Mouse (Mus musculus) midbrain, embryonic 15.5 days (tissue): ENCODE data around the gene Pptc7. TPM values are rescaled to one million over a fixed set of nuclear protein-coding genes. Genes with fewer than 3 reads are reported as not detected.

Source experiments
- ATAC-seq: fragments of 200-750 bp; cut with Nextera tagmentation; replicated peaks from 2 replicates; pipeline ENCODE4 v1.8.0; 2017; ENCODE audit warnings: moderate TSS enrichment
- H3K27ac ChIP-seq: fragments of 300-500 bp; sonication (generic); 2 replicates; pipeline ENCODE4 v1.5.1; 2015; ENCODE audit warnings: mild to moderate bottlenecking, inconsistent platforms
- H3K27me3 ChIP-seq: fragments of 300-500 bp; sonication (generic); replicated peaks from 2 replicates; pipeline ENCODE4 v1.6.1; 2015; ENCODE audit warnings: inconsistent platforms
- H3K36me3 ChIP-seq: fragments of 300-500 bp; sonication (generic); replicated peaks from 2 replicates; pipeline ENCODE4 v1.6.1; 2015; ENCODE audit warnings: inconsistent platforms
- H3K4me1 ChIP-seq: fragments of 300-500 bp; sonication (generic); 2 replicates; pipeline ENCODE4 v1.6.1; 2015; ENCODE audit warnings: inconsistent platforms
- H3K4me2 ChIP-seq: fragments of 300-500 bp; sonication (generic); 2 replicates; pipeline ENCODE4 v1.6.1; 2015; ENCODE audit warnings: inconsistent platforms, mild to moderate bottlenecking, moderate library complexity
- H3K4me3 ChIP-seq: fragments of 300-500 bp; sonication (generic); 2 replicates; pipeline ENCODE4 v1.5.1; 2015; ENCODE audit warnings: mild to moderate bottlenecking, inconsistent platforms
- H3K9ac ChIP-seq: fragments of 300-500 bp; sonication (generic); 2 replicates; pipeline ENCODE4 v1.6.1; 2015; ENCODE audit warnings: mild to moderate bottlenecking, inconsistent platforms
- H3K9me3 ChIP-seq: fragments of 300-500 bp; sonication (generic); 2 replicates; pipeline ENCODE4 v1.6.1; 2016; ENCODE audit warnings: inconsistent platforms
- WGBS: fragments of 180-500 bp; shearing (Covaris S2); methylation state at CpG from one replicate; pipeline ENCODE4 v1.1.7; 2015; ENCODE audit warnings: mixed read lengths; 5-methylcytosine and 5-hydroxymethylcytosine counted together
- polyA plus RNA-seq: library from polyadenylated mRNA; unstranded; fragments of >200 nt; fragmentation: Nextera tagmentation; extraction: Ambion mirVana; gene quantifications from 2 replicates; pipeline ENCODE4 v1.2.1, GENCODE M21; 2015

Pptc7 gene
- polyA plus RNA-seq, 1 experiment from 2014 or later: 7.6 TPM

DNA sequence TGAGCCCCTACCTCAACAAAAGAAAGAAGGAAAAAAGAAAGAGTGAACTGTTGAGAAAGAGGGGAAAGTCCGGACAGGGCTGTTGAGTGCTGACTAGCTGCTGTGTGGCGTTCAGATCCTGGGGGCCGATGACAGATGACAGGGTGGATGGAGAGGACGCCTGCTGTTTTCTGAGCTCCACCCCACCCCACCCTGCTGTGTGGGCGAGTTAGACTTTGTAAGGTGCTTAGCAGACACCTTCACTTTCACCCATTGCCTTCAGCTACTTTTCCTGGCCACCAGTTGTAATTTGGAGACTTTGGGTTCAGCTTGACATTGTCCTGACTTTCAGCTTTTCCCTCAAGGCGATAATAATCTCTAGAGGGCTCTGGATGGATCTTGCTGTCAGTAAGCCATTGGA is 7.0 kb downstream of the Pptc7 start:
- H3K4me1 ChIP-seq: peaks cover 47% of the 10 kb centered on the region
- no peak overlapping the region for H3K4me3 ChIP-seq
- H3K9ac ChIP-seq: no peak overlapping the region
- ATAC-seq: no peak
- no peaks in the 10 kb centered on the region for H3K36me3 ChIP-seq
- H3K4me2 ChIP-seq: no peak overlapping the region
- H3K27me3 ChIP-seq: no peaks in the 10 kb centered on the region
- H3K27ac ChIP-seq: no peak overlapping the region
- no peaks in the 10 kb centered on the region for H3K9me3 ChIP-seq
- WGBS: 60% methylated on average over 6 of the region's 6 CpGs

DNA sequence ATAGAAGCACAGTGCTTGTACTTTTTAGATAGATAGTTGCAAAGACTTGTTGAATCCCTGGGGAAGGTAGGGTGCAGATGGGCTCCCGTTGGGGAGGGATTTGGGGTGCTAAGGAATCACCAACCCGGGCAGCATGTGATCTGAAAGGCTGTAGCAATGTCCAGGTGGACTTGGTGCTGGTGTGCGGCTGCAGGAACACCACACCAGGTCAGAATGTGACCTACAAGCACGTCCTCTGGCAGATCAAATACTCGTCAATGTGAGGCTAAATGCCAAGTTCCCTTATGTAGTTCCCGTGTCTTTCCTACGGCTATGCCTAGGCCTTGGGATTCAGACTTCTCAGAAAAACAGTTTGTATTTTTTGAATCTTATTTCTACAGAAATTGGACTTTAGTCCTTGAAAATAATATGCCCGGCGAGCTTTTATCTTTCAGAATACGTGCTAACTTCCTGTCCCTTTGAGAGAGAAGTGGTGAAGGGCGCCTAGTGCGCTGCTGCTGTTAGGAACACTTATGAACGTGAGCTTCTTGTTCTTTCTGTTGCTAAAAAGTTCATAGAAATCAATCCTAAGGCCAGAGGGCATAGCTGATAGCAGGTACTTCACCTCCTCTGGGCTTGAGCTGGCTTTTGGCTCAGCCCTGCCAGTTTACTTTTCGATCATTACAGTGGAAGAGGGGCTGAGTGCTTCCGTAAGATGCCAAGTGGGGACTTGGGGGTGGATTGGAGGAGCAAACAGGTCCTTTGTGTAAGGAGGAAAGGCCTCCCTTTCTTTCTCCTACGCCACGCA is 7.6 kb downstream of the Pptc7 start:
- no peak for ATAC-seq
- WGBS: 73% methylated on average over 17 of the region's 17 CpGs
- H3K9ac ChIP-seq: no peak overlapping the region

DNA sequence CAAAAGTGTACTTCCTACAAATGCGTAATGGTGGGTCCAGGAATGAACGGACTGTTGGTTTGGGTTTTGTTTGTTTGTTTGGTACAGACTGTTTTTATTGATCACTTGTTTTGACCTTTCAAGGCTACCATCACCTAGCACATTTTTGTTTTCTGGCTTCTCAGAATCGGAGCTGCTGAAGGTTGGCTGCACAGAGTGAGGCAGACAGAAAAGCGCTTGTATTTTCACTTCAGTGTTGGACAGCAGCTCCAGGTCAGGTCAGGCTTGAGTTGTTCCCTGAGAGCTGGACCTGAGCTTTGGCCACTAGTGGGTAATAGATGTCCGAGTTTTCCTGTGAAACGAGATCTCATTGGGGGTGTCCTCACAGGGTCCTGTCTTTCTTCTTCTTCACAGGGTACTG is 9.0 kb downstream of the Pptc7 start:
- Histone ChIP-seq H3K36me3 (no peaks in the 10 kb centered on the region), H3K27me3 (no peaks in the 10 kb centered on the region), H3K4me1 (peaks cover 38% of the 10 kb centered on the region), H3K9me3 (no peaks in the 10 kb centered on the region), H3K27ac (no peak overlapping the region), H3K9ac (no peak overlapping the region), H3K4me2 (no peak overlapping the region), H3K4me3 (no peak overlapping the region)
- no peak for ATAC-seq
- WGBS: 83% methylated on average over 6 of the region's 6 CpGs

More for the DNA sequence above, 7.6 kb downstream of the Pptc7 start:
- Histone ChIP-seq H3K36me3 (no peaks in the 10 kb centered on the region), H3K4me1 (peaks cover 44% of the 10 kb centered on the region), H3K9me3 (no peaks in the 10 kb centered on the region), H3K27me3 (no peaks in the 10 kb centered on the region), H3K4me3 (no peak overlapping the region), H3K27ac (no peak overlapping the region), H3K4me2 (no peak overlapping the region)

DNA sequence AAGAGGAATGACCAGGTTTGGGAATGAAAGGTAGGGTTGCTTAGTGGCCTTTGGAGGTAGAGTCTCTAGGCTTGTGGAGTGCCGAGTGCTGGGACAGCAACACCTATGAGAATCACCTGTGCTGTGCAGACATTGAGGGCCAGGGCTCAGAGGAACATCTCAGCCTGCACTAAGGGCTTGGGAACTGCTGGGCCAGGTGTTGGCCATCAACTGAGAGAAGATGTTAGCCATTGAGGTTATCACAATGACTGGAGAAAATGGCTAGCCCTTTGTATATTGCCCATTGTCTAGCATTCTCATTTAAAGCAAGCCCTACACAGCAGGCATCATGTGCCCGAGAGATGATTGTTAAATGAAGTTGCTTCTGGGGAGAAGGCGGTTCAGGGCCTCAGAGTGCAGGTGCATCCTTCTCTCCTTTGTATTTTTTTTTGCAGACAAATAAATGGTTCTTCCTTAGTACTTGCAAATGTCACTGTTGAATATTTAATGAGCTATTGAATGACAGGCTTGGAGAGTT is 10.1 kb downstream of the Pptc7 start:
- 45% methylated on average over 3 of the region's 3 CpGs for WGBS
- Histone ChIP-seq H3K4me1 (peaks cover 37% of the 10 kb centered on the region), H3K9me3 (no peaks in the 10 kb centered on the region), H3K4me3 (no peak overlapping the region), H3K27me3 (no peaks in the 10 kb centered on the region), H3K27ac (0 out of 2 replicates have a peak overlapping the region, but pooled peaks have one; percentile 21), H3K36me3 (no peaks in the 10 kb centered on the region), H3K9ac (no peak overlapping the region), H3K4me2 (no peak overlapping the region)
- no peak for ATAC-seq

DNA sequence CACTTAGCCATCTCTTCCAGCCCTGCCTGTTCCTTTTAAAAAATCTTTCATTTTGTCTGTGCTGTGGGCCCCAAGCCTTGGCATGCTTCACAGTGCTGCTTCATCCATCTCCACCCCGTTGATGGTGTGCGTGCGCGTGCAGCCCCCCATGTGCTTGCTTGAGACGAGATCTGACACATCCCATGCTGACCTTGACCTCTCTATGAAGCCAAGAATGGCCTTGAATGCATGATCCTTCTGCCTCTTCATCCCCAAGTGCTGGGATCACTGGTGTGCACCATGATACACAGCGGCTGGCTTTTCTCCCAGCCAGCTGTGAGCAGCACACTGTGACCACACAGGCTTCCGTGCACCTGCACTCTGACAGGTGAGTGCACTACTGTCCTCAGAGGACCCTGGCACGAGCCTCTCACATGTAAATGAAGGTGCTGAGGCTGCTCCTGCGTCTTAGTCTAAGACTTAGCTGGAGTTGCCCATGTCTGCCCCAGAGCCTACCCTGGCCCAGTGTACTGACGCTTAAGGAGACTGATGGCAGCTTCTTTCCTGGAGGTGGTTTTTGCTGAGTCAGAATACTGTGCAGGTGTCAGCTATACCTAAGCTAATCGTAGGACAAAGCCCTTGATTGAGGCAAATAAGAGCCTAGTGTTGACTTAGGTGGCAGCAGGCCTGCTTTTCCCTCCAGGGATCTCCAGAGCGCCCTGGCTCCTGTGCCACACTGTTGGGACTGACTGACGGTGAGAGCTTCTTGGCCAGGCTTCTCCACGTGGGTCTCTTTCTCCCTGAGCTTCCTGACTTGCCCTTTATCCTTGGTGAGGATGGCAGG is 11.2 kb downstream of the Pptc7 start:
- no peak for ATAC-seq
- Histone ChIP-seq H3K4me3 (no peak overlapping the region), H3K27ac (0 out of 2 replicates have a peak overlapping the region, but pooled peaks have one; percentile 21), H3K9ac (no peak overlapping the region), H3K4me2 (no peak overlapping the region), H3K36me3 (no peaks in the 10 kb centered on the region), H3K9me3 (no peaks in the 10 kb centered on the region), H3K27me3 (no peaks in the 10 kb centered on the region), H3K4me1 (peaks cover 37% of the 10 kb centered on the region)
- WGBS: 65% methylated on average over 14 of the region's 14 CpGs

DNA sequence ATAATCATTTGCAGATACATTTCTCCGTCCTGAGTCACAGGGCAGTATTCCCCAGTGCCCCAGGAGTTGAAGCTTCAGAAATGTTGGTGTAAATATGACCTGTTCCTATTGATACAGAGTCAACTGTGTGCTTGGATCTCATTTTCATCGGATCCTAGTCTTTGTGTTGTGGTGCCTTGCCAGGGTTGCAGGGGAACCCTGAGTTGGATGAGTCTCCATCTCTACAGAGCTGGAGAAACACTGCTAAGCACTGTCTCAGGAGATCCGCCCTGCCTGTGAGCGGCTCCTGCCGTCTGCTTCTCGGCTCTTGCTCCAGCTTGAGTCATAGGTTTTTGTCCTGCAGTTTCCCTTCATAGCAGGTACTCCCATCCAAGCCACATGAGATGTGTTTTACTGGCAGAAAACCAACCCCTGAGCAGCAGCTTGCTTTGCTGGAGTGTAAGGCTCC is 15.9 kb downstream of the Pptc7 start:
- no peak overlapping the region for H3K27ac ChIP-seq
- H3K9me3 ChIP-seq: no peaks in the 10 kb centered on the region
- H3K4me3 ChIP-seq: no peak overlapping the region
- no peak overlapping the region for H3K9ac ChIP-seq
- 93% methylated on average over 6 of the region's 6 CpGs for WGBS
- H3K4me2 ChIP-seq: no peak overlapping the region
- H3K27me3 ChIP-seq: no peaks in the 10 kb centered on the region
- no peaks in the 10 kb centered on the region for H3K36me3 ChIP-seq
- no peak for ATAC-seq
- peaks cover 21% of the 10 kb centered on the region for H3K4me1 ChIP-seq

DNA sequence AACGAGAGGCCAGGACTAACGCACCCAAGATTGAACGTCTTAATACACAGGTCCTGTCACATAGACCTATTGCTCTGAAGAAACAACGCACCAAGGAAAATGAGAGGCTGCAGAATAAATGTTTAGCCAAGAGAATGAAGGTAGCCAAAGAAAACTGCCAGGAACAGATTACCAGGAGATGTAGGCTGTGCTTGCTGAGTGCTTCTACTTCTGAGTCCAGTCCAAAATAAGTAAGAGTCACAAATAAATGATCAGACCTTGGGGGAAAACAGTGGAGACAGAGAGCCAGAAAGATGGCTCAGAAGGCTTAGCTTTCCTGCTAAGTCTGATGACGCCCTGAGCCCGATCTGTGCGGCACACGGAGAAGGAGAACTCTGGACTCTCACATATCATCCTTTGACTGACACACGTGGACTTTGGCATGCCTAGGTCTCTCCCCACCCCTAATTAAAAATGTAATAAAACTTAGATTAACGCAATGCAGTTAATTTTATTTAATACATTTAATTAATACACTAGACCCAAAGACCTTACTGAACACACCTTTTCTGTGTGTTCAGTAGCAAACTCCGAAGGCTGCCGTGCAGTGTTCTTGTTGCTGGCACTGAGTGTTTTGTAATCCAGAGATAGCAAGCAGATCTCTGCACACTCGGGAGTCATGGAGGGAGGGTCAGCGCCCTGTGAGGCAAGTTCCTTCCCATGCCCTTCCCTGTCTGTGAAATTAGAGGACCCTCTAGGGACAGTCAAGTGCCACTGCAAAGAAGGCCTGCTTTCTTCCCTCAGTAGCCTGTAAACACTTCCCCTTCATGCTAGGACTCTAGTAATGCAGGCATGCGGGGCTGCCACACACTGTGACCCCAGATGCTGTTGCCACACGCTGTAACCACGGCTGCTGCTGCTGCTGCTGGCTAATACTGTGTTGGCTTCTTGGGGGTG is 18.9 kb downstream of the Pptc7 start:
- no peak for ATAC-seq
- WGBS: 70% methylated on average over 17 of the region's 17 CpGs

DNA sequence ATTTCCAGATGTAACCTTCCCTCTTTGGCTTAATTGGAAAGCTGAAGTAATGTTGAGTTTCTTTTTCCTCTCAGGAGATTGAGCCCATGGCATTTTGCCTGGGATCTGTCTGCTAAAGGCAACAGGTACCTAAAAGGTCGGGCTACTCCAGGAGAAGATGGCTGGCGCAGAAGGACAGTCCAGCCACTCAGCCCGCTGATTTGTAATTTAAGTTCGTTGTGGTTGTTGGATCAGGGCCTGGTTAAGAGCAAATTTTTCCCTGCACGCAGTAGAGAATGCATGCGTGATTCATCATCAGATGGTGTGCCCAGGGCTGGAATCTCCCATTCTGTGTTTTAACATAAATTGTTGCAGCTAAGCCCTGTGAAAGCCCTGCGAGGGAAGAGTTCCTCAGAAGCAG is 19.8 kb downstream of the Pptc7 start:
- ATAC-seq: no peak
- Histone ChIP-seq H3K4me2 (no peak overlapping the region), H3K9me3 (no peaks in the 10 kb centered on the region), H3K9ac (no peak overlapping the region), H3K36me3 (0 out of 2 replicates have a peak, but pooled peaks cover 7% of the 10 kb centered on the region), H3K4me3 (no peak overlapping the region), H3K27ac (no peak overlapping the region), H3K27me3 (no peaks in the 10 kb centered on the region), H3K4me1 (peaks cover 11% of the 10 kb centered on the region)
- 91% methylated on average over 7 of the region's 7 CpGs for WGBS

More for the DNA sequence above, 18.9 kb downstream of the Pptc7 start:
- H3K27ac ChIP-seq: no peak overlapping the region
- H3K9ac ChIP-seq: no peak overlapping the region
- peaks cover 12% of the 10 kb centered on the region for H3K4me1 ChIP-seq
- no peak overlapping the region for H3K4me3 ChIP-seq
- no peaks in the 10 kb centered on the region for H3K9me3 ChIP-seq
- no peaks in the 10 kb centered on the region for H3K27me3 ChIP-seq
- no peak overlapping the region for H3K4me2 ChIP-seq
- no peaks in the 10 kb centered on the region for H3K36me3 ChIP-seq

DNA sequence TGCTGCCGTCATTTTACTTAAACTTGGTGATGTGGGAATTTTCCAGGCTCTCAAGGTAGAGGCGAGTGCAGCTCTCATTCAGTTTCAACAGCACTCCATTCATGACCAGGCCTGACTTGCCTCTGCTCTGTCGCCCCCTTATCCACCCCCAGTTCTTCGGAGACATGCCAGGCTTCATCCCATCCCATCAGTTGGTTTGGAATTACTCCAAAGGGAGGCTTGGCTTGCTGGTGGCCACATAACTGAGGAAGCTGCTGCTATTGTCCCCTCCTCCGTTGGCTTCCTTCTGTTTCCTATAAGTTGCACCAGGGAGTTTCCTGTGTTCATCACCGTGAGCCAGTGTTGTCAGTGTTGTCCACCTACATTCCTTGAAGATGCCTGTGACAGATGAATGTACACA is 20.4 kb downstream of the Pptc7 start:
- no peak overlapping the region for H3K4me2 ChIP-seq
- ATAC-seq: no peak
- H3K4me3 ChIP-seq: no peak overlapping the region
- H3K27ac ChIP-seq: no peak overlapping the region
- H3K4me1 ChIP-seq: peaks cover 11% of the 10 kb centered on the region
- no peaks in the 10 kb centered on the region for H3K27me3 ChIP-seq
- 81% methylated on average over 6 of the region's 6 CpGs for WGBS
- H3K36me3 ChIP-seq: 0 out of 2 replicates have a peak, but pooled peaks cover 7% of the 10 kb centered on the region
- no peaks in the 10 kb centered on the region for H3K9me3 ChIP-seq
- no peak overlapping the region for H3K9ac ChIP-seq

DNA sequence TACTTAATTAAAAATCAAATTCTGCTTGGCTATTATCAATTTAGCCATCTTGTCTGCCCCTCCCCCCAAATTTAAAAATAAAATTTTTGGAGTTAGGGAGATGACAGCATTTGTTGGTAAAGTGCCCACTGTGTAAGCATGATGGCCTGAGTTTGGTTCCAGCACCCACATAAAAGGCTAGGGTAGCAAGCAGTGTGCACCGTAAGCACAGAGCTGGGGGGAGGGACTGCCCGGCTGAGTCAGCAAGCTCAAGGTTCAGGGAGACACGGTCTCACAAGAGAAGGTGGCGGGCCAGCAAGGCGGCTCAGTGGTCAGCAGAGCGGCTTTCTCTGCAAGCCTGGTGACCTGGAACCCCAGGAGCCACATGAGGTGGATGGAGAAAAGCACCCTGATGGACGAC is 21.3 kb downstream of the Pptc7 start:
- WGBS: 95% methylated on average over 7 of the region's 7 CpGs
- H3K4me2 ChIP-seq: no peak overlapping the region
- H3K4me1 ChIP-seq: peaks cover 11% of the 10 kb centered on the region
- no peak overlapping the region for H3K9ac ChIP-seq
- H3K4me3 ChIP-seq: no peak overlapping the region
- no peaks in the 10 kb centered on the region for H3K9me3 ChIP-seq
- no peak for ATAC-seq
- H3K27ac ChIP-seq: no peak overlapping the region
- H3K27me3 ChIP-seq: no peaks in the 10 kb centered on the region
- H3K36me3 ChIP-seq: 0 out of 2 replicates have a peak, but pooled peaks cover 7% of the 10 kb centered on the region

DNA sequence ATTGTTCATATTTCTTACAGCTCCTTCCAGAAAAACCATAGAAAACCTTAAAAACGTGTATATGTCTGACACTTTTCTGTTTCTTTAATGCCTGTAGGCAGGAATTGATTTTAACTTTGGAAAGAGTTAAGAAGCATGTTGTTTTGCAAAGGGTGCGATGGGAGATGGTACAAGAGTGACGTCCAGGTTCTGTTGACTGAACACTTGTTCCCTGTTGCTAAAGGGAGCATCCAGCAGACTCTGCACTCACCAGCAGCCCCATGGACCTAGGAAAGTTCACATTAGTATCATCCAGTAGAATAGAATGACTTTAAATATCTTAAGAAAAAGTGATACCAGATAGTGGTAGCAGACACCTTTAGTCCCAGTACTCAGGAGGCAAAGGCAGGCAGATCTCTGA is 22.4 kb downstream of the Pptc7 start:
- no peaks in the 10 kb centered on the region for H3K27me3 ChIP-seq
- no peak overlapping the region for H3K9ac ChIP-seq
- 90% methylated on average over 3 of the region's 3 CpGs for WGBS
- no peak overlapping the region for H3K4me3 ChIP-seq
- H3K27ac ChIP-seq: no peak overlapping the region
- 0 out of 2 replicates have a peak, but pooled peaks cover 7% of the 10 kb centered on the region for H3K36me3 ChIP-seq
- peaks cover 11% of the 10 kb centered on the region for H3K4me1 ChIP-seq
- no peaks in the 10 kb centered on the region for H3K9me3 ChIP-seq
- no peak for ATAC-seq
- no peak overlapping the region for H3K4me2 ChIP-seq
